Mouse (Mus musculus): Measurements from ENCODE around the gene Gopc.

Gopc gene

GRCm38 (mm10) chr10:52381845-52382591 lies at the start of gene Gopc:
Gene Gopc (minus strand): TSS chr10:52382124.
- DNase-seq (ENCODE audit: low spot score), result peak; percentile 97

- no peak for DNase-seq (ENCODE audit: low spot score)
These were observed 49.0 kb upstream of the Gopc start for GRCm38 (mm10) chr10:52430953-52431352.

GRCm38 (mm10) chr10:52427634-52428415 lies 45.9 kb upstream of the Gopc start:
- DNase-seq (ENCODE audit: low spot score), result no peak

GRCm38 (mm10) chr10:52426314-52426980 lies 44.5 kb upstream of the Gopc start:
- DNase-seq (ENCODE audit: low spot score), result no peak

GRCm38 (mm10) chr10:52423097-52423496 lies 41.2 kb upstream of the Gopc start:
- DNase-seq (ENCODE audit: low spot score), result no peak

GRCm38 (mm10) chr10:52421716-52422115 lies 39.8 kb upstream of the Gopc start:
- DNase-seq (ENCODE audit: low spot score), result no peak

GRCm38 (mm10) chr10:52420526-52420925 lies 38.6 kb upstream of the Gopc start:
- no peak for DNase-seq (ENCODE audit: low spot score)

- DNase-seq (ENCODE audit: low spot score), result no peak
These were observed 37.5 kb upstream of the Gopc start for GRCm38 (mm10) chr10:52419402-52419801.

- no peak for DNase-seq (ENCODE audit: low spot score)
These were observed 37.0 kb upstream of the Gopc start for GRCm38 (mm10) chr10:52418931-52419330.

- DNase-seq (ENCODE audit: low spot score), result peak; percentile 47
These were observed 36.3 kb upstream of the Gopc start for GRCm38 (mm10) chr10:52417998-52418860.

- DNase-seq (ENCODE audit: low spot score), result peak; percentile 97
These were observed 35.5 kb upstream of the Gopc start, which contains the start of gene Nus1 for GRCm38 (mm10) chr10:52417299-52417997. Gene Nus1 (plus strand): TSS chr10:52417547.

GRCm38 (mm10) chr10:52416458-52416857 lies 34.5 kb upstream of the Gopc start:
- no peak for DNase-seq (ENCODE audit: low spot score)

- no peak for DNase-seq (ENCODE audit: low spot score)
These were observed 33.1 kb upstream of the Gopc start for GRCm38 (mm10) chr10:52415020-52415419.

GRCm38 (mm10) chr10:52407526-52407925 lies 25.6 kb upstream of the Gopc start:
- no peak for DNase-seq (ENCODE audit: low spot score)

- DNase-seq (ENCODE audit: low spot score), result no peak
These were observed 23.2 kb upstream of the Gopc start for GRCm38 (mm10) chr10:52405160-52405559.

- no peak for DNase-seq (ENCODE audit: low spot score)
These were observed 17.8 kb upstream of the Gopc start for GRCm38 (mm10) chr10:52399722-52400121.

- no peak for DNase-seq (ENCODE audit: low spot score)
These were observed 16.8 kb upstream of the Gopc start for GRCm38 (mm10) chr10:52398715-52399114.

- DNase-seq (ENCODE audit: low spot score), result no peak
These were observed 14.7 kb upstream of the Gopc start for GRCm38 (mm10) chr10:52396647-52397046.

GRCm38 (mm10) chr10:52391208-52391607 lies 9.3 kb upstream of the Gopc start:
- DNase-seq (ENCODE audit: low spot score), result no peak

GRCm38 (mm10) chr10:52389438-52389837 lies 7.5 kb upstream of the Gopc start:
- peak; percentile 15 for DNase-seq (ENCODE audit: low spot score)

- no peak for DNase-seq (ENCODE audit: low spot score)
These were observed 7.1 kb upstream of the Gopc start, which contains the start of gene Nepn for GRCm38 (mm10) chr10:52388922-52389430. Gene Nepn (plus strand): TSS chr10:52388972.

Measured in embryo, embryonic 10 days (tissue).